Mouse (Mus musculus) liver, adult 2 months (tissue): Measurements from ENCODE around the gene Dhx29.

Source experiments
- CTCF ChIP-seq: fragments of 200-500 bp; IDR thresholded peaks from 2 replicates; pipeline ENCODE4 v1.5.1; 2011; ENCODE audit warnings: low read depth, low read length, control low read depth
- POLR2A ChIP-seq: fragments of 200-500 bp; IDR thresholded peaks from 2 replicates; pipeline ENCODE4 v1.6.1; 2011; ENCODE audit warnings: low read length, control low read depth; ENCODE audit not compliant: insufficient read depth; ENCODE audit errors: extremely low read depth

DNA sequence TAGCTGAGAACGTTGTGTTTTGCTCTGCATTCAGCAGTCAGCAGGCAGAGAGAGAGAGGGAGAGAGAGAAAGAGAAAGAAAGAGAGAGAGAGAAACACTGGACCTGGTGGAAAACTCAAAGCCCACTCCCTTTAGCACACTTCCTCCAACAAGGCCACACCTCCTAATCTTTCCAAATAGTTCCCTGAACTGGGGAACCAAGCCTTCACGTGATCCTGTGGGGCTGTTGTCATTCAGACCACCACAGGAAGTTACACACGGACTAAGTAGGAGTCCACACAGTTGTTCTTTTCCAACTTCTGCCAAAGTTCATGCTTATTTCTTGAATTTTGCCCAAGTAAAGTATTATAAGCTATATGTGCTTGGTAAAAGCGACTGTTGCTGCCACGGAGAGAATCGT lies 18.6 kb downstream of the Dhx29 start:
- TF ChIP-seq CTCF (no peak), POLR2A (no peak)
